Mouse (Mus musculus) stomach, embryonic 14.5 days (tissue): ENCODE results near the gene Aff3. TPM values are rescaled to one million over a fixed set of nuclear protein-coding genes. Genes with fewer than 3 reads are reported as not detected.

Experiments
- ATAC-seq: fragments of 200-750 bp; cut with Nextera tagmentation; 2 replicates; pipeline ENCODE4 v1.8.0; 2017; ENCODE audit warnings: low read depth, moderate TSS enrichment; ENCODE audit not compliant: insufficient number of reproducible peaks, insufficient read depth, low FRiP score
- H3K27ac ChIP-seq: fragments of 300-500 bp; sonication (generic); 2 replicates; pipeline ENCODE4 v1.5.1; 2014; ENCODE audit warnings: mild to moderate bottlenecking, low read length, moderate library complexity, mixed read lengths
- H3K27me3 ChIP-seq: fragments of 300-500 bp; sonication (generic); 2 replicates; pipeline ENCODE4 v1.6.1; 2014; ENCODE audit warnings: low read length, control low read depth, mixed read lengths; ENCODE audit not compliant: control insufficient read depth, insufficient read depth
- H3K36me3 ChIP-seq: fragments of 300-500 bp; sonication (generic); 2 replicates; pipeline ENCODE4 v1.6.1; 2014; ENCODE audit warnings: mild to moderate bottlenecking, control low read depth, low read length, moderate library complexity, mixed read lengths; ENCODE audit not compliant: control insufficient read depth, insufficient read depth
- H3K4me1 ChIP-seq: fragments of 300-500 bp; sonication (generic); 2 replicates; pipeline ENCODE4 v1.6.1; 2014; ENCODE audit warnings: low read length, control low read depth, mixed read lengths; ENCODE audit not compliant: control insufficient read depth, insufficient read depth
- H3K4me2 ChIP-seq: fragments of 300-500 bp; sonication (generic); replicated peaks from 2 replicates; pipeline ENCODE4 v1.6.1; 2014; ENCODE audit warnings: low read depth, low read length, control low read depth
- H3K4me3 ChIP-seq: fragments of 300-500 bp; sonication (generic); 2 replicates; pipeline ENCODE4 v1.5.1; 2014; ENCODE audit warnings: low read depth, low read length, control low read depth
- H3K9ac ChIP-seq: fragments of 300-500 bp; sonication (generic); replicated peaks from 2 replicates; pipeline ENCODE4 v1.6.1; 2014; ENCODE audit warnings: low read depth, mild to moderate bottlenecking, control low read depth, low read length, moderate library complexity, mixed read lengths
- H3K9me3 ChIP-seq: fragments of 300-500 bp; sonication (generic); 2 replicates; pipeline ENCODE4 v1.6.1; 2016; ENCODE audit warnings: low read depth, low read length, control low read depth; ENCODE audit not compliant: control insufficient read depth
- WGBS: fragments of 180-500 bp; shearing (Covaris S2); extraction: QIAGEN DNeasy Blood & Tissue Kit; methylation state at CpG from one replicate; pipeline ENCODE4 v1.1.7; 2014; 5-methylcytosine and 5-hydroxymethylcytosine counted together
- polyA plus RNA-seq: library from polyadenylated mRNA; unstranded; fragments of >200 nt; fragmentation: Nextera tagmentation; extraction: Ambion mirVana; gene quantifications from 2 replicates; pipeline ENCODE4 v1.2.1, GENCODE M21; 2014

Aff3 gene
- polyA plus RNA-seq, 1 experiment from 2014 or later: 8.2 TPM

DNA sequence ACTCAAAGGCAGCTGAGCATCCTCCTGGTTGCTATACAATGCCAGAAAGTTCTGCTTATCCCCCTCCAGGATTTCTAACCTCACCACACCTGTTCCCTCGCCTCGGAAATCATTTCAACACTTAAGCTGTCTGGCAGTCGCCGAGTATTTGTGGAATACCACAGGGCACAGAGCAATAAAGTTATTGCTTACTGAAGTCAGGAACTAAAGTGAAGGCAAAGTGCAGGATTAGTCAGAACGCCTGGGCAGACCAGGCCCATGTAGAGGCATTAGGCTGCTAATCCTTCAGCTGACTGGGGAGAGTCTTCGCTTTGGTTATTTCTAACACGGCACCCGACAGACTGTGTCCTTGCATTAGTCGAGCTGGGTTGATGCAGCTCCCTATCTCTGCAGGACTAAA, 277.3 kb downstream of the Aff3 start:
- Histone ChIP-seq H3K27ac (no peak overlapping the region), H3K9ac (no peak overlapping the region), H3K27me3 (no peaks in the 10 kb centered on the region), H3K9me3 (no peaks in the 10 kb centered on the region), H3K4me3 (no peak overlapping the region), H3K4me2 (no peak overlapping the region), H3K4me1 (no peaks in the 10 kb centered on the region), H3K36me3 (no peaks in the 10 kb centered on the region)
- ATAC-seq: no peak
- 63% methylated on average over 9 of the region's 9 CpGs for WGBS

DNA sequence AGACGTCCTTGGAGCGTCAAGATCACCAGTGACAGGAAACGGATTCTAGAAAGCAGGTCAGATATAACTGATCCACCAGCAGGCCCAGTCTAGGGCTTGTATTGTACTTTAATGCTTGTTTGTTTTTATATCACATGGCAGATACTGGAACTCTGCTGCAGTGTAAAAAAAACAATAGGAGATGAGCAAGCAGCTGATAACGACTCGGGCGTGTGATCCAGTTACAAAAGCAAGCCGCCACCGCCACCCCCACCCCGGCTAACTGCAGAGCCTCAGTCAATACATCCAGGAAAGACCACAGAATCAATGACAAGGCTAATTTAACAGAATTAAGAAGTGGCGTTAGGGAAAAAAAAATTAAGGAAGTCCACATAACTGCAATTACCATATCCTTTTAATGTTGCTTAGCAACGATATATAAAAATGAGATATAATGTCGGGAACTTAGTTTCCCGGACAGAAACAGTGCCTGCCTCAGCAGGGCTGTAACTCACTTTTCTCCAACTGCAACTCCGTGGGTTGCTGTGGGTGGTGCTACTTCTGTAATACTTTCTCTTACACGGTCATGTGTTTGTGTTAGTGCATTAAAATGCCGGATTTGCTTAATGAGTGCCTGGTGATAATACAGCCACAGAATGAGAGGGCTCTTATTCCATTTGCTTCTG, 280.2 kb downstream of the Aff3 start:
- H3K27ac ChIP-seq: no peak overlapping the region
- no peak overlapping the region for H3K9ac ChIP-seq
- H3K4me2 ChIP-seq: no peak overlapping the region
- 50% methylated on average over 16 of the region's 16 CpGs for WGBS
- no peaks in the 10 kb centered on the region for H3K27me3 ChIP-seq
- no peak overlapping the region for H3K4me3 ChIP-seq
- H3K9me3 ChIP-seq: no peaks in the 10 kb centered on the region; the same call in 1 of the 2 replicates
- no peak for ATAC-seq
- no peaks in the 10 kb centered on the region for H3K36me3 ChIP-seq
- H3K4me1 ChIP-seq: no peaks in the 10 kb centered on the region

GRCm38 (mm10) chr1:38384010-38384409, 280.7 kb downstream of the Aff3 start:
- H3K27ac ChIP-seq: no peak overlapping the region
- no peak overlapping the region for H3K4me2 ChIP-seq
- no peaks in the 10 kb centered on the region; the same call in 1 of the 2 replicates for H3K9me3 ChIP-seq
- 78% methylated on average over 7 of the region's 7 CpGs for WGBS
- H3K27me3 ChIP-seq: no peaks in the 10 kb centered on the region
- no peak overlapping the region for H3K4me3 ChIP-seq
- H3K36me3 ChIP-seq: no peaks in the 10 kb centered on the region
- no peak for ATAC-seq
- no peak overlapping the region for H3K9ac ChIP-seq
- H3K4me1 ChIP-seq: no peaks in the 10 kb centered on the region

GRCm38 (mm10) chr1:38382683-38383082, 282.1 kb downstream of the Aff3 start:
- Histone ChIP-seq H3K36me3 (no peaks in the 10 kb centered on the region), H3K27me3 (no peaks in the 10 kb centered on the region), H3K4me1 (no peaks in the 10 kb centered on the region), H3K27ac (no peak overlapping the region), H3K4me2 (no peak overlapping the region), H3K9me3 (no peaks in the 10 kb centered on the region; the same call in 1 of the 2 replicates), H3K9ac (no peak overlapping the region), H3K4me3 (no peak overlapping the region)
- 75% methylated on average over 4 of the region's 4 CpGs for WGBS
- no peak for ATAC-seq

DNA sequence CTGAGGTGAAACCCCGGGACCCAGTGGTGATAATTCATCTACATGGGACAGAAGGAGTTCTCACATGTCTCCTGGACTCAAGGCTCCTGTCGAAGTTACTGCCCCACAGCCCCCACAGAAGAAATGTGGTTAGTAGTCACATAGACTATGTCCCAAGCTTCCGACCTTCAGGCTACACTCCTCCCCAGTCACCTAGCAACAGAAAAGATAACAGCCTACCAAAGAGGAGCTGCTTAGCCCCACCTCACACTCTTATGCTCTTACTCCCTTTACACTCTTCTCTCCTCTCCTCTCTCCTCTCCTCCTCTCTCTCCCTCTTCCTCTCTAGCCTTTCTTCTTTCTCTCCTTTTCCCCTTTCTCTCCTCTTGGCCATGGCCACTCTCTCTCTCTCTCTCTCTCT, 286.8 kb downstream of the Aff3 start:
- no peak overlapping the region for H3K9ac ChIP-seq
- H3K4me2 ChIP-seq: no peak overlapping the region
- 67% methylated on average over 3 of the region's 3 CpGs for WGBS
- no peak overlapping the region for H3K27ac ChIP-seq
- no peaks in the 10 kb centered on the region; the same call in 1 of the 2 replicates for H3K9me3 ChIP-seq
- H3K36me3 ChIP-seq: no peaks in the 10 kb centered on the region
- no peaks in the 10 kb centered on the region for H3K4me1 ChIP-seq
- H3K27me3 ChIP-seq: no peaks in the 10 kb centered on the region
- no peak overlapping the region for H3K4me3 ChIP-seq
- ATAC-seq: no peak

DNA sequence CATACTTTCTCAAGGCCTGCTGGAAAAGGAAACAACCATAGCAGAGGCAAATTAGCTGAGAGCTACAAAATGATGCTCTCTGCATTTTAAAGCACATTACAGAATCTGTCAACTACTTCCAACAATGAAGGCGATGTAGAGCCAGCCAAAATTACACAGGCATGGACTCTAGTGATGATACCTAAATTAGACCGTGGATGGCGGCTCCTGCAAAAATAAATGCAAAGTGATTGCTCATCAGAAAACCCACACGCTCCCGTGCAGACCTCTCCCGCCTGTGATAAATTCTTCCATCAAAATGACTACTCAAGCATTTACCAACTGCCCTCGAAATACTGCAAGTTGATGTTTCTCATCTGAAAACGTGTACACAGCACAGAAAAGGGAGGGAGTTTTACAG, 295.6 kb downstream of the Aff3 start:
- H3K36me3 ChIP-seq: no peaks in the 10 kb centered on the region
- H3K27me3 ChIP-seq: no peaks in the 10 kb centered on the region
- WGBS: 73% methylated on average over 8 of the region's 8 CpGs
- H3K4me1 ChIP-seq: no peaks in the 10 kb centered on the region
- ATAC-seq: no peak
- no peak overlapping the region for H3K4me2 ChIP-seq
- H3K4me3 ChIP-seq: no peak overlapping the region
- H3K27ac ChIP-seq: no peak overlapping the region
- H3K9ac ChIP-seq: no peak overlapping the region
- H3K9me3 ChIP-seq: no peaks in the 10 kb centered on the region

- Histone ChIP-seq H3K9ac (no peak overlapping the region), H3K27me3 (no peaks in the 10 kb centered on the region), H3K36me3 (no peaks in the 10 kb centered on the region), H3K27ac (no peak overlapping the region), H3K9me3 (no peaks in the 10 kb centered on the region), H3K4me3 (no peak overlapping the region), H3K4me2 (no peak overlapping the region), H3K4me1 (no peaks in the 10 kb centered on the region)
- no peak for ATAC-seq
- 68% methylated on average over 6 of the region's 6 CpGs for WGBS
Observed at GRCm38 (mm10) chr1:38368081-38368689, 296.6 kb downstream of the Aff3 start.

GRCm38 (mm10) chr1:38367404-38368080, 297.2 kb downstream of the Aff3 start:
- H3K9me3 ChIP-seq: no peaks in the 10 kb centered on the region
- WGBS: 93% methylated on average over 14 of the region's 14 CpGs
- H3K27me3 ChIP-seq: no peaks in the 10 kb centered on the region
- no peaks in the 10 kb centered on the region for H3K36me3 ChIP-seq
- H3K9ac ChIP-seq: no peak overlapping the region
- no peaks in the 10 kb centered on the region for H3K4me1 ChIP-seq
- no peak overlapping the region for H3K4me3 ChIP-seq
- ATAC-seq: no peak
- H3K27ac ChIP-seq: no peak overlapping the region
- H3K4me2 ChIP-seq: no peak overlapping the region
